Mouse (Mus musculus) cerebellum, adult 9-10 months (tissue): ENCODE results near the gene Stx16.

ENCODE experiments used
- DNase-seq: peaks from one replicate; pipeline ENCODE4 v3.0.0; 2022

Stx16 gene

GRCm38 (mm10) chr2:174076433-174076824 is 321 bp downstream of the Stx16 start:
- no peak for DNase-seq

- peak; percentile 22 for DNase-seq
These were observed 1.0 kb downstream of the Stx16 start for GRCm38 (mm10) chr2:174077004-174077695.

- DNase-seq, result no peak
These were observed 1.7 kb downstream of the Stx16 start for GRCm38 (mm10) chr2:174077776-174078338.

GRCm38 (mm10) chr2:174081833-174082232 is 5.7 kb downstream of the Stx16 start:
- DNase-seq, result no peak

- no peak for DNase-seq
These were observed 6.3 kb downstream of the Stx16 start for GRCm38 (mm10) chr2:174082380-174082918.

- no peak for DNase-seq
These were observed 19.0 kb downstream of the Stx16 start for GRCm38 (mm10) chr2:174095086-174095485.

GRCm38 (mm10) chr2:174102399-174102798 is 26.3 kb downstream of the Stx16 start:
- DNase-seq, result no peak

- DNase-seq, result no peak
These were observed 27.4 kb downstream of the Stx16 start for GRCm38 (mm10) chr2:174103527-174103926.

GRCm38 (mm10) chr2:174107375-174107774 is 31.3 kb downstream of the Stx16 start:
- DNase-seq, result no peak

GRCm38 (mm10) chr2:174109991-174110782 is 34.1 kb downstream of the Stx16 start, which contains the start of gene Npepl1:
Gene Npepl1 (plus strand): TSS chr2:174110349.
- DNase-seq, result peak; percentile 70

- DNase-seq, result peak; percentile 53
These were observed 34.9 kb downstream of the Stx16 start for GRCm38 (mm10) chr2:174110783-174111549.

- DNase-seq, result no peak
These were observed 36.8 kb downstream of the Stx16 start for GRCm38 (mm10) chr2:174112931-174113330.

GRCm38 (mm10) chr2:174114148-174114864 is 38.2 kb downstream of the Stx16 start:
- DNase-seq, result no peak

GRCm38 (mm10) chr2:174116929-174117328 is 40.8 kb downstream of the Stx16 start:
- no peak for DNase-seq

GRCm38 (mm10) chr2:174118141-174118540 is 42.0 kb downstream of the Stx16 start:
- no peak for DNase-seq

GRCm38 (mm10) chr2:174119259-174119658 is 43.2 kb downstream of the Stx16 start:
- no peak for DNase-seq

GRCm38 (mm10) chr2:174120631-174121030 is 44.5 kb downstream of the Stx16 start:
- DNase-seq, result no peak

- no peak for DNase-seq
These were observed 45.4 kb downstream of the Stx16 start for GRCm38 (mm10) chr2:174121411-174121947.

- no peak for DNase-seq
These were observed 46.2 kb downstream of the Stx16 start for GRCm38 (mm10) chr2:174122331-174122730.

GRCm38 (mm10) chr2:174123731-174124130 is 47.6 kb downstream of the Stx16 start:
- no peak for DNase-seq

- DNase-seq, result no peak
These were observed 50.6 kb downstream of the Stx16 start for GRCm38 (mm10) chr2:174126522-174127375.
